Mouse (Mus musculus): ENCODE data around the gene Fbxl2. TPM values are rescaled to one million over a fixed set of nuclear protein-coding genes. Genes with fewer than 3 reads are reported as not detected.

Gene Fbxl2
- polyA plus RNA-seq, 1 experiment from 2014 or later: 8.7 TPM

DNA sequence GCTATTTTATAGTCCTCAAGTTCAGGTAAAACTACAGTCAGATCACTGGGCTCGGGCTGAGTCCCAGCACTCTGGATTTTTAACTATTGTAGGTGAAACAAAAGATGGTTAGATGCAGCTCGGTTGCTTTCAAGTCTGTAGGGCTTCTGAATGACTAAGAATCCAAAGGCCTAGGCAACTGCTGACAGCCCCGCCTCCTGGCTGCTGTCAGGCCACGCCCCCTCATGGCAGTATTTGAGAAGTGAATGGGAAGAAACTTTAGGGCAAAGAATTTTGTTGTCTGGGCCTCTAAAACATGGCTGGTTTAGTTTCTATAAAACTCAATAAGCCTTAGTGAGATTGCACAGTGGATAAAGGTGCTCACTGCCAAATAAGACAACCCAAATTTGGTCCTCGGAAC, 36.5 kb downstream of the Fbxl2 start:
- Histone ChIP-seq H3K4me3 (ENCODE audit: low read depth, low read length) (no peak overlapping the region), H3K4me2 (replicated peaks; ENCODE audit: low read depth, low read length) (no peak overlapping the region), H3K4me1 (replicated peaks; ENCODE audit: control insufficient read depth, insufficient read depth, low read length) (no peaks in the 10 kb centered on the region), H3K27me3 (ENCODE audit: control insufficient read depth, insufficient read depth, low read length) (no peaks in the 10 kb centered on the region), H3K36me3 (ENCODE audit: control insufficient read depth, insufficient read depth, low read length) (no peaks in the 10 kb centered on the region), H3K27ac (ENCODE audit: low read depth, low read length) (no peak overlapping the region), H3K9me3 (ENCODE audit: control insufficient read depth, low read length) (no peaks in the 10 kb centered on the region), H3K9ac (ENCODE audit: low read depth, low read length) (no peak overlapping the region)
- WGBS: 37% methylated on average over 5 of the region's 5 CpGs
- DNase-seq (ENCODE audit: low spot score) (peak; percentile 30), ATAC-seq (ENCODE audit: low FRiP score) (no peak)

DNA sequence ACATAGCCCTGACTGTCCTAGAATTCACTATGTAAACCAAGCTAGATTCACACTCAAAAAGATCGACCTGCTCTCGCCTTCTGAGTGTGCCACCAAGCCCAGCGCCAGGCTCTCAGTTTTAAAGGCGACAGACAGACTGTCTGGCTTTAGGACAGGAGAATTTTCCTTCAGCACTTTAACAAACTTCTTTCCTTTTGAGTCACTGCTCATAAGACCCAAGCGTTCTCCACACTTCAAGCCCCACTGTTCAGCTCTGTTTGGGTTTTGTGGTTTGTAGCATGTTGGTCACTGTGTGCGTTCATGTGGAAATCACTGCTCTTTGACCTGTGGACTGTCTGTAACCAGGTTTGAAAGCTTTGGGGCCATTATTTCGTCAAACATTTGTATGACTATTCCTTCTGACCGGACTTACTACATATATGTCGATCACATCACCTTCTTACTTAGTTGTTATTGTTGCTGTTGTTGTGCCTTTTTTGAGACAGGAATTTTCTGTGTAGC, 38.1 kb downstream of the Fbxl2 start:
- Histone ChIP-seq H3K4me3 (ENCODE audit: low read depth, low read length) (no peak overlapping the region), H3K27me3 (ENCODE audit: control insufficient read depth, insufficient read depth, low read length) (no peaks in the 10 kb centered on the region), H3K9me3 (ENCODE audit: control insufficient read depth, low read length) (no peaks in the 10 kb centered on the region), H3K9ac (ENCODE audit: low read depth, low read length) (no peak overlapping the region), H3K36me3 (ENCODE audit: control insufficient read depth, insufficient read depth, low read length) (no peaks in the 10 kb centered on the region), H3K4me2 (replicated peaks; ENCODE audit: low read depth, low read length) (no peak overlapping the region), H3K4me1 (replicated peaks; ENCODE audit: control insufficient read depth, insufficient read depth, low read length) (no peaks in the 10 kb centered on the region), H3K27ac (ENCODE audit: low read depth, low read length) (no peak overlapping the region)
- no peak for ATAC-seq (ENCODE audit: low FRiP score)
- no peak for DNase-seq (ENCODE audit: low spot score)
- 88% methylated on average over 9 of the region's 9 CpGs for WGBS

DNA sequence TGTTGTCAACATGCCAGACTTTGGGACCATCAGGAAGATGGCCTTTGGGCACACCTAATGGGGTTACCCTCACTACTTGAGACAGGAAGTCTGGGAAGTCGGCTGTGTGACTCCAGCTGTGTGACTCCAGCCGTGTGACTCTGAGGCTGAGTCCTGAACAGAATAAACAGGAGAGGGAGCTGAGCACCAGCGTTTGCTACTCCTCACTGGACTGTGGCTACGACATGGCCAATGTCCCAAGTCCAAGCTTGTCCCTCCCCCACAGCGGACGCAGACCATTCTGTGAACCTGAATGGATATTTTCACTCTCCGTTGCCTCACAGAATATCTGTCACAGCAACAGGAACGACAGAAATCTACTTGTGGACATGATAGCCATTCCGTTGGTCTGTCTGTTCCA, 39.2 kb downstream of the Fbxl2 start:
- no peaks in the 10 kb centered on the region for H3K9me3 ChIP-seq (ENCODE audit: control insufficient read depth, low read length)
- no peak overlapping the region for H3K4me2 ChIP-seq (replicated peaks; ENCODE audit: low read depth, low read length)
- no peak overlapping the region for H3K9ac ChIP-seq (ENCODE audit: low read depth, low read length)
- 70% methylated on average over 9 of the region's 9 CpGs for WGBS
- H3K4me3 ChIP-seq (ENCODE audit: low read depth, low read length): no peak overlapping the region
- no peak overlapping the region for H3K27ac ChIP-seq (ENCODE audit: low read depth, low read length)
- H3K4me1 ChIP-seq (replicated peaks; ENCODE audit: control insufficient read depth, insufficient read depth, low read length): no peaks in the 10 kb centered on the region
- H3K27me3 ChIP-seq (ENCODE audit: control insufficient read depth, insufficient read depth, low read length): no peaks in the 10 kb centered on the region
- ATAC-seq (ENCODE audit: low FRiP score): no peak
- no peaks in the 10 kb centered on the region for H3K36me3 ChIP-seq (ENCODE audit: control insufficient read depth, insufficient read depth, low read length)
- no peak for DNase-seq (ENCODE audit: low spot score)

DNA sequence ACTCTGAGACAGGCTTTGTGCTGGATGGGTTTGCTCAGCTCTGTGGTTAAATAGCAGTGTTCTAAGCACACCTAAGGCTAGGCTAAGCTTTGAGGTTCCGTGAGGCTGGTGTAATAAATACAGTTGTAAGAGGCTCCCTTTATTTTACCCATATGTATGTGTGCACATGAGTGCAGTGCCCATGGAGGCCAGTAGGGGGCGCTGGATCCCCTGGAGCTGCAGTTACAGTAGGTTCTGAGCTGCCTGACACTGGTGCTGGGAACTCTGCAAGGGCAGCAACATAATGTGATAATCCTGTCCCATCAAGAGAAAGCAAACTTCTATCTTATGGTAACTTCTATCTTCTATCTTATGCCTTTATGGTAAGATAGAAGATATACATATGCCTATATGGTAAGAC, 47.7 kb downstream of the Fbxl2 start:
- Histone ChIP-seq H3K9me3 (ENCODE audit: control insufficient read depth, low read length) (no peaks in the 10 kb centered on the region), H3K4me3 (ENCODE audit: low read depth, low read length) (no peak overlapping the region), H3K36me3 (ENCODE audit: control insufficient read depth, insufficient read depth, low read length) (no peaks in the 10 kb centered on the region), H3K4me1 (replicated peaks; ENCODE audit: control insufficient read depth, insufficient read depth, low read length) (no peaks in the 10 kb centered on the region), H3K27me3 (ENCODE audit: control insufficient read depth, insufficient read depth, low read length) (no peaks in the 10 kb centered on the region), H3K9ac (ENCODE audit: low read depth, low read length) (no peak overlapping the region), H3K27ac (ENCODE audit: low read depth, low read length) (no peak overlapping the region), H3K4me2 (replicated peaks; ENCODE audit: low read depth, low read length) (no peak overlapping the region)
- DNase-seq (ENCODE audit: low spot score) (no peak), ATAC-seq (ENCODE audit: low FRiP score) (no peak)
- WGBS: 65% methylated on average over 2 of the region's 2 CpGs

DNA sequence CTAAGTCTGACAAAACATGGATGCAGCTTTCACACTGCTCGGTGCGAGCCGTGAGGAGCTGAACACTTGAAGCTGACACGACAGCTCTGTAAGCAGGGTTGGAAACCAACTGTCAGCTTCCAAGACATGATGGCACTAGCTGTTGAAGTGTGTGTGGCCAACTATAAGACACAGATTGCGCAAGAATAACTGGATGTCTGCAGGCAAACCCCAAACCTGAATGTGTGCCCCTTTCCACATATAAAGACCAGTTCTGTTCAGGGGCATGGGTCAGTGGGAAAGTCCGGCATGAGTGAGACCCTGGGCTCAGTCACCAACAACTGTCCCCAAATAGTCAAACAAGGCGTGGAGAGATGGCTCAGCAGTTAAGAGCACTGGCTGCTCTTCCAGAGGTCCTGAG, 53.2 kb downstream of the Fbxl2 start:
- Histone ChIP-seq H3K27me3 (ENCODE audit: control insufficient read depth, insufficient read depth, low read length) (no peaks in the 10 kb centered on the region), H3K27ac (ENCODE audit: low read depth, low read length) (no peak overlapping the region), H3K9me3 (ENCODE audit: control insufficient read depth, low read length) (no peaks in the 10 kb centered on the region), H3K9ac (ENCODE audit: low read depth, low read length) (no peak overlapping the region), H3K4me2 (replicated peaks; ENCODE audit: low read depth, low read length) (no peak overlapping the region), H3K4me3 (ENCODE audit: low read depth, low read length) (no peak overlapping the region), H3K36me3 (ENCODE audit: control insufficient read depth, insufficient read depth, low read length) (no peaks in the 10 kb centered on the region), H3K4me1 (replicated peaks; ENCODE audit: control insufficient read depth, insufficient read depth, low read length) (no peaks in the 10 kb centered on the region)
- ATAC-seq (ENCODE audit: low FRiP score) (no peak), DNase-seq (ENCODE audit: low spot score) (no peak)
- 90% methylated on average over 7 of the region's 7 CpGs for WGBS

DNA sequence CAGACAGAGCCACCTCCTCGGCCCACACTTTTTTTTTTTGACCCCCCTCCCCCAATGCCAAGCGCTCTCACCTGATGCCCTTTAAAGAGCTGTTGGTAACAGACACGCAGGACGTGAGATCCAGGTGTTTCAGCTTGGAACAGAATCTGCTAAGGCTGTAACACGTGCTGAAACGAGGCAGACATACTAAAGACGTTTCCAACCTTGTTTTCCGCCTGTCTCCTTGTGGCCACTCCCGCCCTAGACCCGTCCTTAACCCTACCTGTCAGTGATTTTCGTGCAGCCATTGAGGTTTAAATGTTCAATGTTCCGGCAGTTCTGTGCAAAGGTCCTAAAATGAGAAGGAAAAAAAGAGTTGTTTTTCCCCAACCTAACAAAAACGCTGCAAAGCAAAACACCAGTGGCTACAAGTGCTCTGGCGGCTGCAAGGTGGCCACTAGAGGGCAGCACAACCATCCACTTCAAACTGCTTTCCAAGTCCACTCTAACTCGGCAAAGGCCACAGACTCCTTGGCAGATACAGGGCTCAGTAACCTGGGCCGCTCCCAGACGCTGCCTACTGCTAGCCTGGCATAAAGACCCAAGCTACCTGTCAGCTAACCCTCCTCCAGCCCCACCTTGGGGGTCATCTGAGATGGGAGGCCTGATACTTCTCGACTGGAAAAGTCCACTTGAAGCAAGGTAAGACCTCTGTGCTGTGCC, 55.3 kb downstream of the Fbxl2 start:
- Histone ChIP-seq H3K4me2 (replicated peaks; ENCODE audit: low read depth, low read length) (no peak overlapping the region), H3K27ac (ENCODE audit: low read depth, low read length) (no peak overlapping the region), H3K27me3 (ENCODE audit: control insufficient read depth, insufficient read depth, low read length) (no peaks in the 10 kb centered on the region), H3K9me3 (ENCODE audit: control insufficient read depth, low read length) (no peaks in the 10 kb centered on the region), H3K4me1 (replicated peaks; ENCODE audit: control insufficient read depth, insufficient read depth, low read length) (no peaks in the 10 kb centered on the region), H3K36me3 (ENCODE audit: control insufficient read depth, insufficient read depth, low read length) (no peaks in the 10 kb centered on the region), H3K9ac (ENCODE audit: low read depth, low read length) (no peak overlapping the region), H3K4me3 (ENCODE audit: low read depth, low read length) (no peak overlapping the region)
- ATAC-seq (ENCODE audit: low FRiP score): peak; percentile 71
- WGBS: 36% methylated on average over 18 of the region's 18 CpGs
- peak; percentile 92 for DNase-seq (ENCODE audit: low spot score)

DNA sequence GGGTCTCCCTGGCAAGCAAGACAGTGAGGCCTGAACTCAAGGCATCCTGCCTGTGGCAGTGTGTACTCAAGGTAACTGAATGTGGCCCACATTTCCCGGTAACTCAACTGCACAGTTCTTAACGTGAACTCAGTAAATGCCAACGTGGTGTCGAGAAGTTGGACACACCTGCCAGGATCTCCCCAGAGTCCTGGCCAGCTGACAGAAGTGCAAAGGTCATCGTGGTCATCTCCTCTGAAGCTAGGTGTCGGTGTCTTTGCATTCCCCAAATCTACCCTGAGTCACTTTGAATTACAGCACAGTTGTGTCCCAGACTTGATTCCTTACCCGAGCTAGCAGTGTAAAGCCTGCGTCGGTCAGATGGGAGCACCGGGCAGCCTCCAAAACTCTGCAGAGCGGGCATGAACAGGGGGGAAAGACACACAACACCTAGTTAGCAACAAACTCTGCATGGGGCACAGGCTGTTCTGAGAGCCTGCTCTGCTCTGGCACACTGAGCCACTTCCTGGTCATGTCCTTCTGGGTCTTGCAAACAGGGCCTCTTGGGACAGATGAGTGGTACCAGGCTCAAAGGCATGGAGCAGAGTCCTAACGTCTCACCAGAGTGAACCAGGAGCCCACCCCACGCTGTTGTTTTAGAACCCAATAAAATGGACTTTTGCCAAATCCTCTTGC, 60.9 kb downstream of the Fbxl2 start:
- WGBS: 89% methylated on average over 13 of the region's 13 CpGs
- ATAC-seq (ENCODE audit: low FRiP score): no peak
- Histone ChIP-seq H3K27me3 (ENCODE audit: control insufficient read depth, insufficient read depth, low read length) (no peaks in the 10 kb centered on the region), H3K4me3 (ENCODE audit: low read depth, low read length) (no peak overlapping the region), H3K36me3 (ENCODE audit: control insufficient read depth, insufficient read depth, low read length) (no peaks in the 10 kb centered on the region), H3K4me2 (replicated peaks; ENCODE audit: low read depth, low read length) (no peak overlapping the region), H3K9ac (ENCODE audit: low read depth, low read length) (no peak overlapping the region), H3K4me1 (replicated peaks; ENCODE audit: control insufficient read depth, insufficient read depth, low read length) (no peaks in the 10 kb centered on the region), H3K9me3 (ENCODE audit: control insufficient read depth, low read length) (no peaks in the 10 kb centered on the region), H3K27ac (ENCODE audit: low read depth, low read length) (no peak overlapping the region)
- no peak for DNase-seq (ENCODE audit: low spot score)

DNA sequence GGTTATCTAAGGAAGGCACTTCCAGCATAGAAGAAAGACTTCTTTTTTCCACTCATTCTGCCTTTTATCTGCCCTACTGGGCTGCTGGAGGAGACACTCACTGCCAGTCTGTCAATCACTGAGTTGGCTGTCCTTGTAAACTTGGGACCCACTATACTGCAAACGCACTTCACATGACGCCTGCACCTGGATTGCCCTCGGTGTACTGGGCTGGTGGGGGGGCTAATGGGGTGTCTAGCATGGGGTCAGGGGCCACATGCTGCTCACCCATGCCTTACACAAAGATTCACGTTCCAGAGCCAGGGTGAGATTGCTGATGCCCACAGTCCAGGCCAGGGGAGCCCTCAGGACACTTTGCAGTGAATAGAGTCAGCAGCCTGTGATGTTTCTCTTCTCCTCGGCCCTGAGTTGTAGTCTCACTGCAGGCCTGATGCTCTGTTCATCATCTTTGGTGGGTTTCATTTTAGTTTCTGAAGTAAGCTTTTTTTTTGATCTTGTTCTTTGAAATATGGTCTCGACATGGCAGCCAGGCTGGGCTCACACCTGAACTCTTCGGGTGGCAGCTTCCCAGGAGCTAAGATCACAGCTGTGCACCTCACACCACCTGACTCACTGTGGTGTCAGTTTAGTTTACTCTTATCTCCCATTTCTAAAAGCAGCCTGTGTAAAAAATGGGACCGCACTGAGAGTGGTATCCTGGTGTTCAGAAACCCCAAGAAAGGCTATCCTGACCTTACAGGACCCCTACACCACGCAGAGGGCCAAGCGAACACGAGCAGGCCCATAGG, 62.9 kb downstream of the Fbxl2 start:
- no peaks in the 10 kb centered on the region for H3K27me3 ChIP-seq (ENCODE audit: control insufficient read depth, insufficient read depth, low read length)
- ATAC-seq (ENCODE audit: low FRiP score) (no peak), DNase-seq (ENCODE audit: low spot score) (no peak)
- no peaks in the 10 kb centered on the region for H3K4me1 ChIP-seq (replicated peaks; ENCODE audit: control insufficient read depth, insufficient read depth, low read length)
- 0 out of 2 replicates have a peak overlapping the region, but pooled peaks have one; percentile 1 for H3K9ac ChIP-seq (ENCODE audit: low read depth, low read length)
- H3K9me3 ChIP-seq (ENCODE audit: control insufficient read depth, low read length): no peaks in the 10 kb centered on the region
- H3K4me2 ChIP-seq (replicated peaks; ENCODE audit: low read depth, low read length): no peak overlapping the region
- no peak overlapping the region for H3K4me3 ChIP-seq (ENCODE audit: low read depth, low read length)
- WGBS: 86% methylated on average over 11 of the region's 11 CpGs
- H3K36me3 ChIP-seq (ENCODE audit: control insufficient read depth, insufficient read depth, low read length): no peaks in the 10 kb centered on the region
- no peak overlapping the region for H3K27ac ChIP-seq (ENCODE audit: low read depth, low read length)

Measured in hindbrain, embryonic 11.5 days (tissue).